Mouse (Mus musculus): ENCODE results near the gene Slc22a21. TPM values are rescaled to one million over a fixed set of nuclear protein-coding genes. Genes with fewer than 3 reads are reported as not detected.

The Slc22a21 gene
- polyA plus RNA-seq (2014; fragmentation: Nextera tagmentation; extraction: Ambion mirVana) = 3.1 and 4.6 TPM in 2 replicates

GRCm38 (mm10) chr11:53979788-53980621 lies at the start of gene Slc22a21:
TSS of gene Slc22a21 (minus strand) at chr11:53980332.
- Histone ChIP-seq H3K4me2 (replicated peaks) (peak within 1 kb of the TSS; percentile 81), H3K9ac (peak within 1 kb of the TSS; percentile 59), H3K9me3 (ENCODE audit: control insufficient read depth, low read length) (no peaks in the 10 kb centered on the region), H3K36me3 (replicated peaks; ENCODE audit: control insufficient read depth, insufficient read depth) (no peaks in the 10 kb centered on the region), H3K4me3 (replicated peaks; ENCODE audit: low read length) (peak within 1 kb of the TSS; percentile 54), H3K27ac (no peak within 1 kb of the TSS), H3K27me3 (ENCODE audit: control insufficient read depth, insufficient read depth, low read length) (peaks cover 14% of the 10 kb centered on the region; the same call in 1 of the 2 replicates), H3K4me1 (replicated peaks; ENCODE audit: control insufficient read depth, insufficient read depth, low read length) (no peaks in the 10 kb centered on the region; the same call in 1 of the 2 replicates)
- ATAC-seq (ENCODE audit: low FRiP score) (peak; percentile 88), DNase-seq (ENCODE audit: low spot score) (peak; percentile 66)
- 2% methylated on average over 73 of the region's 73 CpGs for WGBS

DNA sequence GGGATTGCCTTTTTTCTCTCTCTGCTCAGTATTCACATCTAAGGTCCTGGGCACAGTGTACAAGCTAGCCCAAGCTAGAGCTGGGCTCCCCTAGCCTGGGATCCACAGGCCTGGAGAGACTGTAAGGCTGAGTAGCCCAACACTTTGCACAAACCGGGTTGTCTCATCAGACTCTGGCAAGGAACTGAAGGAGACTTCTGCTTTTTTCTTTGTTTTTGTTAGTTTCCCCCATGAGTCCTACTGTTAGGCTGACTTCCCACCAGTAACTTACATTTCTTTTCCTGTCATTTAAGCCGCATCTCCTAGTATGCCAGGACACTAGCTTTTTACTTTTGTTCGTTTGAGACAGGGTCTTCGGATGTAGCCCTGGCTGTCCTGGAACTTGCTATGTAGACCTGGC lies 48.9 kb upstream of the Slc22a21 start:
- H3K4me1 ChIP-seq (replicated peaks; ENCODE audit: control insufficient read depth, insufficient read depth, low read length) = peaks cover 6% of the 10 kb centered on the region; the same call in 1 of the 2 replicates
- peak overlapping the region; percentile 55; the same call in 1 of the 2 replicates for H3K4me3 ChIP-seq (replicated peaks; ENCODE audit: low read length)
- 75% methylated on average over 4 of the region's 4 CpGs for WGBS
- no peaks in the 10 kb centered on the region for H3K36me3 ChIP-seq (replicated peaks; ENCODE audit: control insufficient read depth, insufficient read depth)
- H3K4me2 ChIP-seq (replicated peaks) = peak overlapping the region; percentile 99
- no peak for DNase-seq (ENCODE audit: low spot score)
- H3K27me3 ChIP-seq (ENCODE audit: control insufficient read depth, insufficient read depth, low read length) = peaks cover 16% of the 10 kb centered on the region; the same call in 1 of the 2 replicates
- ATAC-seq (ENCODE audit: low FRiP score) = no peak
- no peaks in the 10 kb centered on the region for H3K9me3 ChIP-seq (ENCODE audit: control insufficient read depth, low read length)
- H3K9ac ChIP-seq = peak overlapping the region; percentile 75; the same call in 1 of the 2 replicates
- no peak overlapping the region for H3K27ac ChIP-seq

DNA sequence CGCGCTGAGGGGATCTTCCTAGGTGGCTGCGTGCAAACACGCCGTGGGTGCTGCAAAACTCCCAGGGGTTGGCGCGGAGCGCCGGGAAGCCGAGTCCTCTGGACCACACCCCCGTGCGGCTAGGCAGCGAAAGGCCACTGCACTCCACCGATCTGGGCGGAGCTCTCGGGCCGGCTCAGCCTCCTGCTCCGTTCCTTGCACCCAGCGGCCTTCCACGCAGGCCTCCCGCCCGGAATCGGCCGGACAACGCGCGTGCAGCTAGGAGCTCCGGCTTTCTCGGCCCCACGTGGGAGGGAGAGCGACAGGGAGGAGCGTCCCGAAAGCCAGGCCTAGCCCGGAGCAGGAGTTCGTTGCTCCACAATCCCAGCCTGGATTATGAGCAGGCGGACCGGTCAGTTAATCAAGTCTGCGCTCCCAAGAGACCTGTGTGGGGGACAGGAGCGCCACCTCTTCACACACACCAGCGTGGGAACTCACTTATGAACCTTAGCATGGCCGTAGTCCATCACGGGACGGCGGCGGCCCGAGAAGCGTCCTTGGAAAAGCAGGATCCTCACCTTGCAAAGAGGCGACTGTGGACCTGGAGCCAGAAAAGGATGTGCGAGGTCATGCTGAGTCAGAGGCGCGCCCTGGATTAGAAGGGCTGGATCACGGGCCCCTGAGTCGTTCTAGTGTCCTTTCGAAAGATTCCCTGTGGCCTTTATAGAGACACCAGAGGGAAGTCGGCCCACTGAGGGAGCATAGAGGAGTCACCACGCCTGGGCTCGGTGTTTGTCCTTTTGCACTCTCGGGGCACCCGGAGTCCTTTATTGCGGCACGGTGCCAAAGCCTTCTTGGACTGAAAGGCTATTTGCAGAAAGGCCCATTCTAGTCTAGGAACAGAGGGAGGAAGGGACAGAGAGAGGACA lies 48.2 kb upstream of the Slc22a21 start, which contains the start of gene Slc22a4:
TSS of gene Slc22a4 (minus strand) at position 47 of the 908 bp plus-strand sequence.
- Histone ChIP-seq H3K4me1 (replicated peaks; ENCODE audit: control insufficient read depth, insufficient read depth, low read length) (peaks cover 6% of the 10 kb centered on the region; the same call in 1 of the 2 replicates), H3K4me3 (replicated peaks; ENCODE audit: low read length) (peak within 1 kb of the TSS; percentile 55), H3K27me3 (ENCODE audit: control insufficient read depth, insufficient read depth, low read length) (peaks cover 16% of the 10 kb centered on the region; the same call in 1 of the 2 replicates), H3K9ac (peak within 1 kb of the TSS; percentile 75), H3K9me3 (ENCODE audit: control insufficient read depth, low read length) (no peaks in the 10 kb centered on the region), H3K36me3 (replicated peaks; ENCODE audit: control insufficient read depth, insufficient read depth) (no peaks in the 10 kb centered on the region), H3K27ac (no peak within 1 kb of the TSS), H3K4me2 (replicated peaks) (peak within 1 kb of the TSS; percentile 99)
- 3% methylated on average over 61 of the region's 61 CpGs for WGBS
- ATAC-seq (ENCODE audit: low FRiP score) = peak; percentile 78; the same call in 1 of the 2 replicates
- peak; percentile 58 for DNase-seq (ENCODE audit: low spot score)

DNA sequence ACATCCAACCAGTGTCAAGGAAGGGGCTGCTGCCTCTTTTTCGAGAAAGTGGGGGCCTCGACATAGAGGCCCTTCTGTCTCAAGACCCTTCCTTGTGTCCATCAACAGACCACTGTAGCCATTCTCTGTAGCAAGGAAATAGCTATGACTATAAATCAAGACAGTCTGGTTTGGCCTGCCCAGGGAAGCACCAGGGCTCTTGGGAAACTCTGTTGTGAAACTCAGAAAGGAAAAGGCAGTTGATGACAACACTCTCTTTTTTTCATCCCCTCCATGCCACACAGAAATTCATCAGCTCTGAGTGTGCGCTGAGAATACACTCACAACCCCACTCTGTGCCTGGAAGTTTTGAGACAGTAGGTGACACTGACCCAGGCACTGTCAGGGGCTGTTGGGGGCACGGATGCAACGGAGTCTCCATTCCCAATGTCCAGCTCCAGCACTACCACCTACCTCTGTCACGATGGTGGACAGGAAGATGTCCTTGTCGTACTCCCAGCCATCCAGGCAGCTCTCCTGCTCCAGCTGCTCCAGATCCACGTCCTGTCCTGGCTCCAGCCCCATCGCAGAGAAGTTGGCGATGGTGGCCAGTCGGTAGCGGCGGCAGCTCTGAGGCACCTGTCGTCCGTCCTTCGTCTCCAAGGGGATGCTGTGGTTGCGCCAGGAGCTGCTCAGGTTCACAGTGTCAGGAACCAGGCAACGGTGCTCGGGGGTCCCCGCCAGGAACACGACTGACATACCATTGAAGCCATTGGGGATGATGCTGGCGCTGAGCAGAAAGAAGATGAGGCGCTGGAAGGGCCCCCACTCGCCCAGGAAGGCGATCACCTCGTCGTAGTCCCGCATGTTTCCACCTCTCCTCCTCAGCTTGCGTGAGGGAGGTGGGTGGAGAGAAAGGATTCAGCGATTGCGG lies 47.3 kb upstream of the Slc22a21 start:
- peaks cover 6% of the 10 kb centered on the region; the same call in 1 of the 2 replicates for H3K4me1 ChIP-seq (replicated peaks; ENCODE audit: control insufficient read depth, insufficient read depth, low read length)
- H3K9me3 ChIP-seq (ENCODE audit: control insufficient read depth, low read length) = no peaks in the 10 kb centered on the region
- H3K9ac ChIP-seq = peak overlapping the region; percentile 75
- peak overlapping the region; percentile 55 for H3K4me3 ChIP-seq (replicated peaks; ENCODE audit: low read length)
- H3K27me3 ChIP-seq (ENCODE audit: control insufficient read depth, insufficient read depth, low read length) = peaks cover 16% of the 10 kb centered on the region; the same call in 1 of the 2 replicates
- no peak overlapping the region for H3K27ac ChIP-seq
- ATAC-seq (ENCODE audit: low FRiP score) = 0 out of 2 replicates have a peak, but pooled peaks have one; percentile 17
- no peaks in the 10 kb centered on the region for H3K36me3 ChIP-seq (replicated peaks; ENCODE audit: control insufficient read depth, insufficient read depth)
- H3K4me2 ChIP-seq (replicated peaks) = peak overlapping the region; percentile 99
- WGBS = 15% methylated on average over 31 of the region's 31 CpGs
- peak; percentile 33 for DNase-seq (ENCODE audit: low spot score)

GRCm38 (mm10) chr11:54026491-54027041 lies 46.4 kb upstream of the Slc22a21 start:
- WGBS = 90% methylated on average over 1 of the region's 1 CpGs
- no peak for DNase-seq (ENCODE audit: low spot score)
- Histone ChIP-seq H3K4me3 (replicated peaks; ENCODE audit: low read length) (no peak overlapping the region), H3K27ac (no peak overlapping the region), H3K9me3 (ENCODE audit: control insufficient read depth, low read length) (no peaks in the 10 kb centered on the region), H3K36me3 (replicated peaks; ENCODE audit: control insufficient read depth, insufficient read depth) (no peaks in the 10 kb centered on the region), H3K4me1 (replicated peaks; ENCODE audit: control insufficient read depth, insufficient read depth, low read length) (peaks cover 6% of the 10 kb centered on the region; the same call in 1 of the 2 replicates), H3K9ac (no peak overlapping the region), H3K4me2 (replicated peaks) (0 out of 2 replicates have a peak overlapping the region, but pooled peaks have one; percentile 99), H3K27me3 (ENCODE audit: control insufficient read depth, insufficient read depth, low read length) (peaks cover 16% of the 10 kb centered on the region; the same call in 1 of the 2 replicates)
- no peak for ATAC-seq (ENCODE audit: low FRiP score)

DNA sequence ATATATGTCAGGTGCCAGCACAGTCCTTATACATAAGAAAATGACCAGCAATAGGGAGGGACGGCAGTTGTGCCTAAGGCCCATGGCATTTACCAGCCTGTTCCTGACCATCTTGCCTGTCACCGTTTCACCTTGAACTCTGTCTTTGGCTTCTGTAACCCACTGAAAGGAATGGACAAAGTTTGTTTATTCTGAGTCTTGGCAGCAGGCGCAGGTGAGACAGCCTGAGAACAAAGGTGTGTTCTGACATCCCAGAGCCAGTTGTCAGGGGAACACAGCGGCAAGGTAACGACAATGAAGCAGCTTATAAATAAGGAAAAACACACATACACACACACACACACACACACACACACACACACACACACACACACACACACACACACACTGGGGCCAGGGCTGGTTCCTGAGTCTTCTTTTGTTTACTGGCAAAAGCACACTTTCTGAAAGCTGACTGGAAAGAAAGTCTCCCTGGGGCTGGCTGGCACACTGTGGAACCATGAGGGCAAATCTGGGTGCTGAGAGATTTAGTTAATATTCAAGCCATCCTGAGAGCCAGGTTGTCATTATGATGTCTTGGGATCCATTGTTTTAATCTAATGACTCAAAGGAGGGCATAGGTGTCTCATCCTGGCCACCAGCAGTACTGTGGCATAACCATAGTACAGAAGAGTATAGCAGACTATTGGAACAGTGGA lies 41.4 kb upstream of the Slc22a21 start:
- WGBS = 81% methylated on average over 5 of the region's 5 CpGs
- Histone ChIP-seq H3K9me3 (ENCODE audit: control insufficient read depth, low read length) (no peaks in the 10 kb centered on the region), H3K27ac (no peak overlapping the region), H3K36me3 (replicated peaks; ENCODE audit: control insufficient read depth, insufficient read depth) (no peaks in the 10 kb centered on the region), H3K4me3 (replicated peaks; ENCODE audit: low read length) (no peak overlapping the region), H3K4me2 (replicated peaks) (no peak overlapping the region), H3K27me3 (ENCODE audit: control insufficient read depth, insufficient read depth, low read length) (0 out of 2 replicates have a peak, but pooled peaks cover 2% of the 10 kb centered on the region), H3K9ac (no peak overlapping the region), H3K4me1 (replicated peaks; ENCODE audit: control insufficient read depth, insufficient read depth, low read length) (no peaks in the 10 kb centered on the region)
- no peak for ATAC-seq (ENCODE audit: low FRiP score)
- no peak for DNase-seq (ENCODE audit: low spot score)

GRCm38 (mm10) chr11:54018893-54019732 lies 39.0 kb upstream of the Slc22a21 start:
- Histone ChIP-seq H3K9ac (no peak overlapping the region), H3K27ac (no peak overlapping the region), H3K36me3 (replicated peaks; ENCODE audit: control insufficient read depth, insufficient read depth) (no peaks in the 10 kb centered on the region), H3K4me1 (replicated peaks; ENCODE audit: control insufficient read depth, insufficient read depth, low read length) (no peaks in the 10 kb centered on the region), H3K4me2 (replicated peaks) (no peak overlapping the region), H3K27me3 (ENCODE audit: control insufficient read depth, insufficient read depth, low read length) (no peaks in the 10 kb centered on the region), H3K4me3 (replicated peaks; ENCODE audit: low read length) (no peak overlapping the region), H3K9me3 (ENCODE audit: control insufficient read depth, low read length) (no peaks in the 10 kb centered on the region)
- 83% methylated on average over 3 of the region's 3 CpGs for WGBS
- ATAC-seq (ENCODE audit: low FRiP score) (no peak), DNase-seq (ENCODE audit: low spot score) (no peak)

All from hindbrain, embryonic 14.5 days (tissue).